Mouse (Mus musculus): ENCODE measurements around the gene Scyl3.

DNA sequence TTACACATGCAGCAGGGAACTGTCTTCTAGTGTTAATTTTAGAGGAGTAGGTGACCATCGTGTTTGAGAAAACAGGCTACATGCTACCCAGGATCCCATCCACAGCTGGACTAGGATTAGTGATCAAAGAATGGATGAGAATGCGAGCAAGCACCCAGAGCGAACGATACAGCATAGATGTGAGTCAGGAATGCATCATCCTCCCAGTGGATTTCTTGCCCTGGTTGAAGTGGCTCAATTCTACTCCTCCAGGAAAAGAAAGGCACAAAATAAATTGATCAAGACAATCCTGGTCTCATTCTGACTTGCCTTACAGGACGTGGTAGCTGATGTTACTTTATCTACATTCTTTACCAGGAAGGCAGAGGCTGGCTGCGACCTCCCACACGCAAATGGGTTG is at the start of gene Scyl3:
- TF ChIP-seq CTCF (IDR thresholded peaks at IDR 0.05; ENCODE audit: insufficient read depth, low read length) (no peak), POLR2A (IDR thresholded peaks at IDR 0.05; ENCODE audit: borderline replicate concordance, extremely low read depth, low read depth, low read length) (no peak)
